Mouse (Mus musculus): ENCODE measurements around the gene Map2k1. TPM values are rescaled to one million over a fixed set of nuclear protein-coding genes. Genes with fewer than 3 reads are reported as not detected.

The Map2k1 gene
- polyA plus RNA-seq, 1 experiment from 2014 or later = 69.9 TPM

Small RNAs within 50 kb of the gene (microRNA-seq; reads per million reads assigned to microRNA genes)
- not detected for gene Gm24106

Other genes starting within 250 kb of the Map2k1 start
- gene Smad6, start 231.6 kb downstream of the Map2k1 start, polyA plus RNA-seq (2015; fragmentation: Nextera tagmentation; extraction: Ambion mirVana) = 13.2 and 14.1 TPM in 2 replicates
- not detected in 2 replicates for gene Lctl, start 136.5 kb downstream of the Map2k1 start, polyA plus RNA-seq (2015; fragmentation: Nextera tagmentation; extraction: Ambion mirVana)
- gene Zwilch, start 80.5 kb downstream of the Map2k1 start, polyA plus RNA-seq (2015; fragmentation: Nextera tagmentation; extraction: Ambion mirVana) = 26.3 and 26.6 TPM in 2 replicates
- 1,133 and 1,159 TPM in 2 replicates for gene Rpl4, start 80.3 kb downstream of the Map2k1 start, polyA plus RNA-seq (2015; fragmentation: Nextera tagmentation; extraction: Ambion mirVana)
- gene Snapc5, start 74.4 kb downstream of the Map2k1 start, polyA plus RNA-seq (2015; fragmentation: Nextera tagmentation; extraction: Ambion mirVana) = 30.6 and 32.8 TPM in 2 replicates
- 1.1 and 2.4 TPM in 2 replicates for gene Uchl4, start 18.4 kb downstream of the Map2k1 start, polyA plus RNA-seq (2015; fragmentation: Nextera tagmentation; extraction: Ambion mirVana)
- gene Tipin, start 27.9 kb upstream of the Map2k1 start, polyA plus RNA-seq (2015; fragmentation: Nextera tagmentation; extraction: Ambion mirVana) = 238 and 250 TPM in 2 replicates
- gene Dis3l, start 87.7 kb upstream of the Map2k1 start, polyA plus RNA-seq (2015; fragmentation: Nextera tagmentation; extraction: Ambion mirVana) = 19.2 and 21.4 TPM in 2 replicates
- gene Megf11, start 132.0 kb upstream of the Map2k1 start, polyA plus RNA-seq (2015; fragmentation: Nextera tagmentation; extraction: Ambion mirVana) = 0.93 and 1.0 TPM in 2 replicates